In the genomic region with DNA sequence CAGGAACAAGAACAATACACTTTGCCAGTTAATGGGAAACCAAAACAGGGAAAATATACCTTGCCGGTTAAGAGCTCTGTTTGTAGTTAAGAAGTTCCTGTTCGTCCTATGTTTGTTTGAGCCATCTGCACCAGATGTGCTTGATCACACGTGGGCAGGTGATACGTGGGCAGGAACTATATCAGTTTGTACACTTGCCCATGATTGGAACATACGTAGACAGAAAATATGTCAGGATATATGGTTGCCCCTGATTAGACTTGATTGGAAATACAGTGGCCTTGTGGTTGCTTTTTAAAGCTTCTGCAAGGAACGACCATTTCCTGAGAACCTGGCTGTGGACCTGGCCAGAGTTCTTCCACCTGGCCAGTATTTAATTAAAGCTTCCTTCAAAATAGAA, we compare ENCODE assay signal across 14 mouse cellular contexts.
"Had no signal": no experiment of that assay in that cellular context is flagged by ENCODE, and none has a peak within 500 bp of the region (broad histone marks: within the 10 kb centered on the region; RNA-seq: fewer than 3 reads in every experiment).

No protein-coding gene starts in this region.

- H3K27me3 ChIP-seq: midbrain, embryonic 13.5 days; midbrain, embryonic 15.5 days; neural tube, embryonic 12.5 days had no signal

- DNase-seq: lung, adult 18-20 months; lung, embryonic 14.5 days; lung, postnatal 10 days; lung, postnatal 4 days; right cerebral cortex, postnatal 25 days; right cerebral cortex, postnatal 4 days; spleen, adult 18-20 months; thymus, adult 18-20 months; thymus, postnatal 14 days; thymus, postnatal 36 days had no signal

- H3K27ac ChIP-seq: midbrain, embryonic 13.5 days; midbrain, embryonic 15.5 days; neural tube, embryonic 12.5 days had no signal

- H3K4me1 ChIP-seq: midbrain, embryonic 13.5 days; midbrain, embryonic 15.5 days; neural tube, embryonic 12.5 days had no signal

- H3K9ac ChIP-seq: lung, embryonic 14.5 days; midbrain, embryonic 13.5 days; midbrain, embryonic 15.5 days; neural tube, embryonic 12.5 days had no signal

- H3K4me2 ChIP-seq: lung, embryonic 14.5 days; midbrain, embryonic 11.5 days; midbrain, embryonic 13.5 days; midbrain, embryonic 15.5 days; neural tube, embryonic 12.5 days had no signal

- H3K9me3 ChIP-seq: midbrain, embryonic 13.5 days; midbrain, embryonic 15.5 days; neural tube, embryonic 12.5 days had no signal

- ATAC-seq: midbrain, embryonic 13.5 days; midbrain, embryonic 15.5 days had no signal

- H3K36me3 ChIP-seq: midbrain, embryonic 13.5 days; midbrain, embryonic 15.5 days; neural tube, embryonic 12.5 days had no signal

- H3K4me3 ChIP-seq: midbrain, embryonic 13.5 days; midbrain, embryonic 15.5 days; neural tube, embryonic 12.5 days had no signal
